Mouse (Mus musculus) ES-E14 (cell line): ENCODE data around the gene Dnajb12. TPM values are rescaled to one million over a fixed set of nuclear protein-coding genes. Genes with fewer than 3 reads are reported as not detected.

Experiments
- DNase-seq: peaks from one replicate; pipeline ENCODE4 v3.0.0-alpha.2; 2013; ENCODE audit warnings: low read depth, low spot score
- H3K27ac ChIP-seq: 2 replicates; pipeline ENCODE4 v1.5.1; 2012; ENCODE audit warnings: low read depth, mild to moderate bottlenecking, low read length, moderate library complexity, mixed read lengths; ENCODE audit not compliant: poor library complexity, insufficient read depth, severe bottlenecking
- H3K36me3 ChIP-seq: 2 replicates; pipeline ENCODE4 v1.6.1; 2012; ENCODE audit warnings: mild to moderate bottlenecking, low read length, moderate library complexity, mixed read lengths; ENCODE audit not compliant: control insufficient read depth, poor library complexity, insufficient read depth, severe bottlenecking
- H3K4me1 ChIP-seq, 2 experiments: fragments of 150-350 bp in 1 of 2; sonication (generic) in 1 of 2; 2 replicates each; pipeline ENCODE4 v1.6.1; 2012; ENCODE audit warnings: low read length in 2 of 2, mild to moderate bottlenecking in 1 of 2, mixed read lengths in 1 of 2; ENCODE audit not compliant: control insufficient read depth in 2 of 2, insufficient read depth in 2 of 2, poor library complexity in 1 of 2
- H3K4me3 ChIP-seq, 2 experiments: fragments of 150-350 bp in 1 of 2; sonication (generic) in 1 of 2; 2 replicates each; pipeline ENCODE4 v1.5.1; 2012; ENCODE audit warnings: low read length in 2 of 2, low read depth in 1 of 2, mild to moderate bottlenecking in 1 of 2, mixed read lengths in 1 of 2; ENCODE audit not compliant: insufficient read depth in 1 of 2, poor library complexity in 1 of 2, severe bottlenecking in 1 of 2
- H3K9ac ChIP-seq: 2 replicates; pipeline ENCODE4 v1.6.1; 2012; ENCODE audit warnings: low read depth, mild to moderate bottlenecking, low read length, mixed read lengths; ENCODE audit not compliant: poor library complexity, insufficient read depth, severe bottlenecking
- H3K9me3 ChIP-seq: fragments of 150-350 bp; sonication (generic); 2 replicates; pipeline ENCODE4 v1.6.1; 2012; ENCODE audit warnings: low read depth, mild to moderate bottlenecking, low read length; ENCODE audit not compliant: control insufficient read depth, insufficient read depth
- CHD2 ChIP-seq: IDR thresholded peaks from 2 replicates; pipeline ENCODE4 v1.6.1; 2014; ENCODE audit warnings: mild to moderate bottlenecking, low read depth, low read length, inconsistent platforms
- HCFC1 ChIP-seq: IDR thresholded peaks from 2 replicates; pipeline ENCODE4 v1.6.1; 2012; ENCODE audit warnings: low read length, inconsistent platforms, borderline replicate concordance; ENCODE audit not compliant: insufficient read depth
- MAFK ChIP-seq: IDR thresholded peaks from 2 replicates; pipeline ENCODE4 v1.6.1; 2014; ENCODE audit warnings: mild to moderate bottlenecking, low read depth, low read length, inconsistent platforms; ENCODE audit not compliant: insufficient read depth
- ZC3H11A ChIP-seq: IDR thresholded peaks from 2 replicates; pipeline ENCODE4 v1.6.1; 2012; ENCODE audit warnings: low read depth, mild to moderate bottlenecking, inconsistent platforms, low read length, borderline replicate concordance
- ZNF384 ChIP-seq: IDR thresholded peaks from 2 replicates; pipeline ENCODE4 v1.6.1; 2012; ENCODE audit warnings: low read depth, low read length, inconsistent platforms
- in situ Hi-C, 2 experiments: fragments of 600-800 bp; cut with MboI; formaldehyde crosslinking; loops; one replicate each; pipeline ENCODE4 v1.15.1; 2025; ENCODE audit warnings: low sequenced_read_pairs in 2 of 2, inconsistent platforms in 1 of 2; ENCODE audit not compliant: unreplicated experiment in 2 of 2
- total RNA-seq: library from RNA; depleted of rRNA; stranded (reverse); fragments of 300-350 nt; gene quantifications from 2 replicates; pipeline ENCODE4 v1.2.3, GENCODE M21; 2012

Dnajb12 gene
- total RNA-seq, 1 experiment, result 38.2 TPM

GRCm38 (mm10) chr10:59918111-59918510 is 38.8 kb downstream of the Dnajb12 start:
- Histone ChIP-seq H3K4me1 (peaks cover 7 to 42% of the 10 kb centered on the region in 2 experiments; a peak in 3 of 4 replicates), H3K27ac (no peak overlapping the region), H3K36me3 (no peaks in the 10 kb centered on the region), H3K4me3 (no peak overlapping the region), H3K9ac (no peak overlapping the region), H3K9me3 (no peaks in the 10 kb centered on the region)
- in situ Hi-C loops, result no loop called here
- TF ChIP-seq ZNF384 (no peak), ZC3H11A (no peak), CHD2 (no peak), MAFK (no peak), HCFC1 (no peak)
- DNase-seq, result no peak

- Histone ChIP-seq H3K9me3 (no peaks in the 10 kb centered on the region), H3K27ac (no peak overlapping the region), H3K4me1 (peaks cover 14 to 51% of the 10 kb centered on the region in 2 experiments), H3K9ac (peak overlapping the region; percentile 1; the same call in 1 of the 2 replicates), H3K36me3 (no peaks in the 10 kb centered on the region), H3K4me3 (no peak overlapping the region)
- no peak for DNase-seq
- in situ Hi-C loops, result no loop called here
- TF ChIP-seq MAFK, result no peak
- peak; percentile 84 for TF ChIP-seq ZNF384
Measured at GRCm38 (mm10) chr10:59919494-59920181, 40.3 kb downstream of the Dnajb12 start.

GRCm38 (mm10) chr10:59920485-59920809 is 41.1 kb downstream of the Dnajb12 start:
- Histone ChIP-seq H3K36me3 (no peaks in the 10 kb centered on the region), H3K27ac (no peak overlapping the region), H3K9ac (peak overlapping the region; percentile 12; the same call in 1 of the 2 replicates), H3K4me3 (0 out of 4 replicates have a peak overlapping the region, but pooled peaks of 1 of the 2 experiments have one; percentile 1), H3K4me1 (peaks cover 14 to 50% of the 10 kb centered on the region in 2 experiments), H3K9me3 (no peaks in the 10 kb centered on the region)
- in situ Hi-C loops, result no loop called here
- TF ChIP-seq ZNF384 (no peak), ZC3H11A (no peak), CHD2 (no peak), MAFK (no peak), HCFC1 (no peak)
- no peak for DNase-seq

GRCm38 (mm10) chr10:59920810-59921681 is 41.7 kb downstream of the Dnajb12 start:
- TF ChIP-seq CHD2 (no peak), ZNF384 (no peak), MAFK (no peak)
- peaks cover 10 to 47% of the 10 kb centered on the region in 2 experiments for H3K4me1 ChIP-seq
- peak overlapping the region; percentile 12 for H3K9ac ChIP-seq
- no peak overlapping the region for H3K27ac ChIP-seq
- in situ Hi-C loops, result no loop called here
- no peaks in the 10 kb centered on the region for H3K36me3 ChIP-seq
- DNase-seq, result no peak
- H3K9me3 ChIP-seq, result no peaks in the 10 kb centered on the region
- peak overlapping the region; percentile 1 to 38; a peak in 1 of 4 replicates for H3K4me3 ChIP-seq
